Mouse (Mus musculus) heart, postnatal 0 days (tissue): ENCODE measurements around the gene Ndufb10. TPM values are rescaled to one million over a fixed set of nuclear protein-coding genes. Genes with fewer than 3 reads are reported as not detected.

Experiments
- ATAC-seq: fragments of 200-750 bp; cut with Nextera tagmentation; 2 replicates; pipeline ENCODE4 v1.8.0; 2017; ENCODE audit warnings: low read depth, moderate number of reproducible peaks, moderate library complexity; ENCODE audit not compliant: insufficient read depth
- DNase-seq: peaks from one replicate; pipeline ENCODE4 v3.0.0-alpha.2; 2016; ENCODE audit warnings: low spot score
- H3K27ac ChIP-seq: fragments of 300-500 bp; sonication (generic); 2 replicates; pipeline ENCODE4 v1.5.1; 2014; ENCODE audit warnings: low read depth, mild to moderate bottlenecking
- H3K27me3 ChIP-seq: fragments of 300-500 bp; sonication (generic); 2 replicates; pipeline ENCODE4 v1.6.1; 2014; ENCODE audit warnings: low read length, mixed read lengths; ENCODE audit not compliant: control insufficient read depth, insufficient read depth
- H3K36me3 ChIP-seq: fragments of 300-500 bp; sonication (generic); replicated peaks from 2 replicates; pipeline ENCODE4 v1.6.1; 2014; ENCODE audit warnings: low read length, mixed read lengths; ENCODE audit not compliant: control insufficient read depth, insufficient read depth
- H3K4me1 ChIP-seq: fragments of 300-500 bp; sonication (generic); 2 replicates; pipeline ENCODE4 v1.6.1; 2014; ENCODE audit warnings: antibody characterized with exemption; ENCODE audit not compliant: control insufficient read depth, insufficient read depth
- H3K4me2 ChIP-seq: fragments of 300-500 bp; sonication (generic); 2 replicates; pipeline ENCODE4 v1.6.1; 2014; ENCODE audit warnings: low read depth, mild to moderate bottlenecking, low read length, moderate library complexity
- H3K4me3 ChIP-seq: fragments of 300-500 bp; sonication (generic); 2 replicates; pipeline ENCODE4 v1.5.1; 2014; ENCODE audit warnings: low read depth, low read length
- H3K9ac ChIP-seq: fragments of 300-500 bp; sonication (generic); replicated peaks from 2 replicates; pipeline ENCODE4 v1.6.1; 2014; ENCODE audit warnings: low read depth, low read length, mixed read lengths
- H3K9me3 ChIP-seq: fragments of 300-500 bp; sonication (generic); replicated peaks from 2 replicates; pipeline ENCODE4 v1.6.1; 2016; ENCODE audit warnings: low read length; ENCODE audit not compliant: control insufficient read depth
- CTCF ChIP-seq: IDR thresholded peaks from 2 replicates; pipeline ENCODE4 v1.5.1; 2016; ENCODE audit warnings: antibody characterized with exemption, control low read depth, low read depth
- EP300 ChIP-seq: IDR thresholded peaks from 2 replicates; pipeline ENCODE4 v1.6.1; 2016; ENCODE audit warnings: antibody characterized with exemption, low read depth
- WGBS: fragments of 180-500 bp; shearing (Covaris S2); extraction: QIAGEN DNeasy Blood & Tissue Kit; methylation state at CpG from one replicate; pipeline ENCODE4 v1.1.7; 2014; 5-methylcytosine and 5-hydroxymethylcytosine counted together
- polyA plus RNA-seq: library from polyadenylated mRNA; unstranded; fragments of >200 nt; fragmentation: Nextera tagmentation; extraction: Ambion mirVana; gene quantifications from 2 replicates; pipeline ENCODE4 v1.2.1, GENCODE M21; 2015
- total RNA-seq: library from RNA; depleted of rRNA; stranded (reverse); fragments of >200 nt; gene quantifications from 2 replicates; pipeline ENCODE4 v1.2.3, GENCODE M21; 2014; ENCODE audit warnings: low replicate concordance

Gene Ndufb10
- total and polyA plus RNA-seq, 2 experiments from 2014 or later = 667 to 1,293 TPM

- no peaks in the 10 kb centered on the region for H3K9me3 ChIP-seq
- H3K4me1 ChIP-seq = peaks cover 18% of the 10 kb centered on the region
- H3K36me3 ChIP-seq = peaks cover 44% of the 10 kb centered on the region
- ATAC-seq (no peak), DNase-seq (no peak)
- no peak overlapping the region for H3K4me3 ChIP-seq
- H3K9ac ChIP-seq = no peak overlapping the region
- no peaks in the 10 kb centered on the region for H3K27me3 ChIP-seq
- no peak overlapping the region for H3K4me2 ChIP-seq
- H3K27ac ChIP-seq = no peak overlapping the region
- no peak for TF ChIP-seq EP300
- TF ChIP-seq CTCF = no peak
- 73% methylated on average over 2 of the region's 2 CpGs for WGBS
Observed at GRCm38 (mm10) chr17:24699473-24699872, 24.8 kb downstream of the Ndufb10 start.

GRCm38 (mm10) chr17:24698715-24699114 lies 25.6 kb downstream of the Ndufb10 start:
- ATAC-seq = no peak
- H3K27ac ChIP-seq = no peak overlapping the region
- H3K27me3 ChIP-seq = no peaks in the 10 kb centered on the region
- no peak overlapping the region for H3K4me3 ChIP-seq
- H3K9ac ChIP-seq = no peak overlapping the region
- H3K4me1 ChIP-seq = peaks cover 18% of the 10 kb centered on the region
- TF ChIP-seq CTCF = no peak
- TF ChIP-seq EP300 = no peak
- no peak for DNase-seq
- WGBS = 58% methylated on average over 9 of the region's 9 CpGs
- H3K36me3 ChIP-seq = peaks cover 36% of the 10 kb centered on the region
- no peaks in the 10 kb centered on the region for H3K9me3 ChIP-seq
- no peak overlapping the region for H3K4me2 ChIP-seq

- TF ChIP-seq EP300 (no peak), CTCF (no peak)
- peaks cover 18% of the 10 kb centered on the region for H3K4me1 ChIP-seq
- no peak overlapping the region for H3K4me3 ChIP-seq
- no peak overlapping the region for H3K4me2 ChIP-seq
- no peak overlapping the region for H3K27ac ChIP-seq
- H3K27me3 ChIP-seq = no peaks in the 10 kb centered on the region
- no peaks in the 10 kb centered on the region for H3K9me3 ChIP-seq
- DNase-seq = no peak
- H3K9ac ChIP-seq = no peak overlapping the region
- ATAC-seq = no peak
- H3K36me3 ChIP-seq = peaks cover 32% of the 10 kb centered on the region
- 16% methylated on average over 5 of the region's 5 CpGs for WGBS
Observed at GRCm38 (mm10) chr17:24697985-24698384, 26.3 kb downstream of the Ndufb10 start.

- no peak for TF ChIP-seq EP300
- no peak for TF ChIP-seq CTCF
- under 1% methylated on average over 70 of the region's 76 CpGs for WGBS
Observed at GRCm38 (mm10) chr17:24696011-24696697, 28.1 kb downstream of the Ndufb10 start, which contains the start of the genes Gfer and Noxo1. Gfer (minus strand) TSS chr17:24696156. Noxo1 (plus strand) TSS chr17:24696234.

GRCm38 (mm10) chr17:24695326-24696010 lies 28.8 kb downstream of the Ndufb10 start:
- DNase-seq (no peak), ATAC-seq (peak; percentile 25)
- Histone ChIP-seq H3K4me3 (peak overlapping the region; percentile 87), H3K9ac (peak overlapping the region; percentile 83), H3K9me3 (no peaks in the 10 kb centered on the region), H3K27ac (peak overlapping the region; percentile 69), H3K36me3 (peaks cover 7% of the 10 kb centered on the region), H3K4me1 (peaks cover 18% of the 10 kb centered on the region), H3K27me3 (peaks cover 4% of the 10 kb centered on the region), H3K4me2 (peak overlapping the region; percentile 73)
- WGBS = 10% methylated on average over 47 of the region's 51 CpGs
- TF ChIP-seq CTCF (no peak), EP300 (no peak)

More at GRCm38 (mm10) chr17:24696011-24696697, 28.1 kb downstream of the Ndufb10 start, which contains the start of the genes Gfer and Noxo1:
- peak within 1 kb of the TSS; percentile 73 for H3K4me2 ChIP-seq
- ATAC-seq (peak; percentile 94), DNase-seq (peak; percentile 85)
- no peaks in the 10 kb centered on the region for H3K9me3 ChIP-seq
- H3K4me3 ChIP-seq = peak within 1 kb of the TSS; percentile 87
- H3K4me1 ChIP-seq = peaks cover 18% of the 10 kb centered on the region
- H3K36me3 ChIP-seq = peaks cover 14% of the 10 kb centered on the region
- no peaks in the 10 kb centered on the region for H3K27me3 ChIP-seq
- H3K9ac ChIP-seq = peak within 1 kb of the TSS; percentile 83
- peak within 1 kb of the TSS; percentile 69 for H3K27ac ChIP-seq
